Mouse (Mus musculus) bone marrow macrophage, adult 2 months (primary cell): Measurements from ENCODE around the gene Angptl6.

ENCODE experiments used
- CTCF ChIP-seq: IDR thresholded peaks from 2 replicates; pipeline ENCODE4 v1.5.1; 2012; ENCODE audit warnings: low read depth, mild to moderate bottlenecking, low read length, moderate library complexity
- POLR2A ChIP-seq: IDR thresholded peaks from 2 replicates; pipeline ENCODE4 v1.6.1; 2012; ENCODE audit warnings: mild to moderate bottlenecking, low read depth, low read length, borderline replicate concordance

DNA sequence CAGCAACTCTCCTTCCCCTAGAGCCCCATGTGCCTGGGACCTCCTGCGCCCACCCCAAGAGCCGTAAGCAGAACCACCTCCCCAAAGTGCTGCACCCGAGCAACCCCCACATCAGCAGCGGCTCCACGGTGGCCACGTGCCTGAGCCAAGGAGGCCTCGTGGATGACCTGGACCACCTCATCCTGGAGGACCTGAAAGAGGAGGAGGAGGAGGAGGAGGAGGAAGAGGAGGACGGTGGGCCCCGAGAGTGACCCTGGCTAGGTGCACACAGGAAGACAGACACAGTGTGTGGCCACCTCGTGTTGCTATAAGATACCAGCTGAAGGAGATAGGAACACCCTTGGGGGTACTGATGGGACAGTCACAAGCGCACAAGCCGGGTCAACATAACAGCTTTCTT is 6.0 kb downstream of the Angptl6 start:
- TF ChIP-seq POLR2A (no peak), CTCF (no peak)
